Mouse (Mus musculus): Measurements from ENCODE around the gene Srbd1. TPM values are rescaled to one million over a fixed set of nuclear protein-coding genes. Genes with fewer than 3 reads are reported as not detected.

The Srbd1 gene
- polyA plus RNA-seq, 1 experiment: 6.1 TPM

DNA sequence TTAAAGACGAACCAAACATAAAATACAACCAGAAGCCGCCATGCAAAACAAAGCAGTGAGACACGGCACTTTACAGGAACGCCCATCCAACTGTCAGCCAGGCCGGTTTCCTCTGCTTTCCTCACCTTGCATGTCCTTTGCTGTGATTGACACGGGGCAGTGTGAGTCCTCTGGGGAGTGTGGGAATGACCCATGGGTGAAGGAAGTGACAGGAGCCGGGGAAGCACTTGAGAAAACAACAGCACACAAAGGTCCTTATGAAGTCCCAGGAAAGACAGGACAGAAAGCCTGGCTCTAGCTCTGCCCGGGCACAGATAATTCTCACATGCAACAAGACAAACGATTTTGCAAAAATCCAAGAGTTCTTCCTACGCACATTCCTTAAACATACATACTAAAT is 136.6 kb downstream of the Srbd1 start:
- no peaks in the 10 kb centered on the region for H3K27me3 ChIP-seq (ENCODE audit: control insufficient read depth, insufficient read depth, insufficient read length)
- no peak overlapping the region for H3K4me2 ChIP-seq (ENCODE audit: low read depth)
- TF ChIP-seq POLR2AphosphoS2 (IDR thresholded peaks at IDR 0.05; ENCODE audit: insufficient read length, low read depth) (no peak), MYOD1 (IDR thresholded peaks at IDR 0.05; ENCODE audit: control insufficient read depth in 1 of 3, insufficient read length in 2 of 3, low read depth in 2 of 3) (no peak), TCF3 (IDR thresholded peaks at IDR 0.05; ENCODE audit: insufficient read length, low read depth) (no peak), SRF (IDR thresholded peaks at IDR 0.05; ENCODE audit: control insufficient read depth, insufficient read length, low read depth) (no peak), REST (IDR thresholded peaks at IDR 0.05; ENCODE audit: insufficient read depth, insufficient read length) (no peak)
- H3K36me3 ChIP-seq (ENCODE audit: control insufficient read depth, insufficient read depth): no peaks in the 10 kb centered on the region
- no peak overlapping the region for H3ac ChIP-seq (ENCODE audit: control insufficient read depth, insufficient read length)
- no peak overlapping the region for H3K4me3 ChIP-seq
- H3K79me2 ChIP-seq (ENCODE audit: control insufficient read depth, insufficient read depth): no peaks in the 10 kb centered on the region

DNA sequence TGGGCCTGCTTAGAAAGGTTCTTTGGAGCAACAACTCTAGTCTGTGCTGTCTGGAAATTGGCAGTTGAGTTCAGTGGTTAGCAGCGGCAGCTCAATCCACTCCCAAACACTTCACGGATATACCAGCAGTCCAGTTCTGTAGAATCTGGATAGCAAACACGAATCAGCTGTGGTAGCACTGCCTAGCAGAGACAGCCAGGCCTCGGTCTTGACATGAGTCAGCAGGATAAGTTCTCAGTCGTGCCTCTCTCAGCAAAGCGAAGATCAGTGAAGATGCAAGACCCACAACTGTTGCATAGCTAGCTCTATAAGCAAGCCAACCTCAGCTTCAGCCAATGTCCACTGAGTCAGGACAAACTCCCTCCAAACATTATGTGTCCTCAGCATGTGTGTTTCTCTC is 142.9 kb downstream of the Srbd1 start:
- no peak for TF ChIP-seq POLR2A (IDR thresholded peaks at IDR 0.05; ENCODE audit: insufficient read length, low read depth)
- TF ChIP-seq REST (IDR thresholded peaks at IDR 0.05; ENCODE audit: insufficient read depth, insufficient read length): no peak
- TF ChIP-seq USF1 (IDR thresholded peaks at IDR 0.05; ENCODE audit: low read depth): no peak
- TF ChIP-seq POLR2AphosphoS2 (IDR thresholded peaks at IDR 0.05; ENCODE audit: insufficient read length, low read depth): no peak
- no peak for TF ChIP-seq TCF12 (IDR thresholded peaks at IDR 0.05; ENCODE audit: insufficient read depth, poor library complexity, severe bottlenecking)
- no peak for TF ChIP-seq E2F4 (IDR thresholded peaks at IDR 0.05; ENCODE audit: insufficient read depth)
- no peak for TF ChIP-seq TCF3 (IDR thresholded peaks at IDR 0.05; ENCODE audit: insufficient read length, low read depth)
- TF ChIP-seq MAX (IDR thresholded peaks at IDR 0.05; ENCODE audit: low read depth): no peak
- no peak overlapping the region for H3K4me3 ChIP-seq
- no peaks in the 10 kb centered on the region for H3K79me2 ChIP-seq (ENCODE audit: control insufficient read depth, insufficient read depth)
- H3ac ChIP-seq (ENCODE audit: control insufficient read depth, insufficient read length): no peak overlapping the region
- no peaks in the 10 kb centered on the region for H3K27me3 ChIP-seq (ENCODE audit: control insufficient read depth, insufficient read depth, insufficient read length)
- H3K4me2 ChIP-seq (ENCODE audit: low read depth): no peak overlapping the region
- no peaks in the 10 kb centered on the region for H3K36me3 ChIP-seq (ENCODE audit: control insufficient read depth, insufficient read depth)

DNA sequence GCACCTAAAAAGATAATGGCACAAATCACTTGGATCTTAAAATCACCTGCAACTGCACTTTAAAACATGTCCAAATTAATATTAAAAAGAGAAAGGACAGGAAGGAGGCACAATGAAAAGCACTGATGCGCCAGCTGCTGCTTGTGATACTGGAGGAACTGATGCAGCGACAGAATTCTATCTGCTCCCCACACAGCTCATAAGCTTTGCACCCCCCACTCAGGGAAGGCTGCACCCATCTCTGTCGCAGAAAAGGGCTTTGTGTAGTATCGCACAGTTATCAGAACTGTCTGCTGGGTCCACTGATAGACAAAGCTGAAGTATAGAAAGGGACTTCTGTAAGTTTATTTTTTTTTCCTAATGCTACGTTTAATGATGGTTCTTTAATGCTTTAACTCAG is 143.3 kb downstream of the Srbd1 start:
- H3K4me3 ChIP-seq: no peak overlapping the region
- no peaks in the 10 kb centered on the region for H3K36me3 ChIP-seq (ENCODE audit: control insufficient read depth, insufficient read depth)
- H3ac ChIP-seq (ENCODE audit: control insufficient read depth, insufficient read length): no peak overlapping the region
- no peaks in the 10 kb centered on the region for H3K27me3 ChIP-seq (ENCODE audit: control insufficient read depth, insufficient read depth, insufficient read length)
- TF ChIP-seq POLR2AphosphoS2 (IDR thresholded peaks at IDR 0.05; ENCODE audit: insufficient read length, low read depth): no peak
- TF ChIP-seq CEBPB (IDR thresholded peaks at IDR 0.05; ENCODE audit: insufficient read depth, poor library complexity, severe bottlenecking): no peak
- no peak for TF ChIP-seq SRF (IDR thresholded peaks at IDR 0.05; ENCODE audit: control insufficient read depth, insufficient read length, low read depth)
- no peak for TF ChIP-seq MAX (IDR thresholded peaks at IDR 0.05; ENCODE audit: low read depth)
- no peak for TF ChIP-seq MYOG (IDR thresholded peaks at IDR 0.05; ENCODE audit: control insufficient read depth in 1 of 3, insufficient read depth in 1 of 3, insufficient read length in 2 of 3, low read depth in 2 of 3)
- H3K79me2 ChIP-seq (ENCODE audit: control insufficient read depth, insufficient read depth): no peaks in the 10 kb centered on the region
- no peak overlapping the region for H3K4me2 ChIP-seq (ENCODE audit: low read depth)

DNA sequence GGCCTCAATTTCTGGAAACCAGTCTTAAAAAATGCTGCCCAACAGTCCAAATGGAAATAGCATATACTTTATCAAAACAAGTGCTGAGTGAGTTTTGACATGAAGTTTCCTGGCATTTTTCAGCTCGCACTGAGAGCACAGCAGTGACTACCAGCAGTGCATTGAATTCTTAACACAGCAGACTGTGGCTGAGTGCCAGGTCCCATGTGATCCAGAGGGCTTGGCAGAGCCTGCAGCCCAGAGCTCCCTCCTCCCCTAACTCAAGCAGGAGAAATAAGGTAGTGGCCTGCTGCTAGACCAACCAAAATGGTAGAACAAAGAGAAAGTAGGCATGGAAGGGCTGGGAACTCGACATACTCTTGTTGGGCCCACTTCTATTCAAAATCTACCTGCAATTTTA is 149.2 kb downstream of the Srbd1 start:
- Histone ChIP-seq H3K27me3 (ENCODE audit: control insufficient read depth, insufficient read depth, insufficient read length) (no peaks in the 10 kb centered on the region), H3K79me2 (ENCODE audit: control insufficient read depth, insufficient read depth) (no peaks in the 10 kb centered on the region), H3K36me3 (ENCODE audit: control insufficient read depth, insufficient read depth) (no peaks in the 10 kb centered on the region), H3K4me2 (ENCODE audit: low read depth) (no peak overlapping the region), H3K4me3 (no peak overlapping the region), H3ac (ENCODE audit: control insufficient read depth, insufficient read length) (no peak overlapping the region)
- TF ChIP-seq MYOG (IDR thresholded peaks at IDR 0.05; ENCODE audit: control insufficient read depth in 1 of 3, insufficient read depth in 1 of 3, insufficient read length in 2 of 3, low read depth in 2 of 3) (no peak), TCF12 (IDR thresholded peaks at IDR 0.05; ENCODE audit: insufficient read depth, poor library complexity, severe bottlenecking) (no peak), MAX (IDR thresholded peaks at IDR 0.05; ENCODE audit: low read depth) (no peak), USF1 (IDR thresholded peaks at IDR 0.05; ENCODE audit: low read depth) (no peak), TCF3 (IDR thresholded peaks at IDR 0.05; ENCODE audit: insufficient read length, low read depth) (no peak), SRF (IDR thresholded peaks at IDR 0.05; ENCODE audit: control insufficient read depth, insufficient read length, low read depth) (no peak), REST (IDR thresholded peaks at IDR 0.05; ENCODE audit: insufficient read depth, insufficient read length) (no peak), POLR2A (IDR thresholded peaks at IDR 0.05; ENCODE audit: insufficient read length, low read depth) (no peak), POLR2AphosphoS2 (IDR thresholded peaks at IDR 0.05; ENCODE audit: insufficient read length, low read depth) (no peak), MYOD1 (IDR thresholded peaks at IDR 0.05; ENCODE audit: control insufficient read depth in 1 of 3, insufficient read length in 2 of 3, low read depth in 2 of 3) (no peak), E2F4 (IDR thresholded peaks at IDR 0.05; ENCODE audit: insufficient read depth) (no peak), CEBPB (IDR thresholded peaks at IDR 0.05; ENCODE audit: insufficient read depth, poor library complexity, severe bottlenecking) (no peak)

DNA sequence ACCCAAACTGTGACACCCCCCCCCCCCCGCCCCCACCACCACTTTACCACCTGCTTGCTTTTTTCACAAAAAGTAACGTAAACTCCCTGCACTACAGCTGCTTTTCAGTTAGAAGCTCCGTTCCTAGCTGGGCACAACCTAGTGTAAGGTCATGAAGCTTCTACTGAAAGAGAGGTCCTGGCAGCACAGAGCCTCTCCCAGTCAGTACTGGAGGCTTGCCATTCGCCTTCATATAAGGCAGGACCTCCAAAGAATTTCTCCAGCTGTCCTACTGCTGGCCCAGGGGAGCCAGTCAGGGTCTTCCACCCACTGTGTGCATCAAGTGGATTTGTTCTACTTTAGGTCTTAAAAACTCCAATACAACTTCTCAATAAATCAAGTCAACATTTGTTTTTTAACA is 149.9 kb downstream of the Srbd1 start:
- Histone ChIP-seq H3K4me2 (ENCODE audit: low read depth) (no peak overlapping the region), H3K79me2 (ENCODE audit: control insufficient read depth, insufficient read depth) (no peaks in the 10 kb centered on the region), H3K4me3 (no peak overlapping the region), H3K36me3 (ENCODE audit: control insufficient read depth, insufficient read depth) (no peaks in the 10 kb centered on the region), H3K27me3 (ENCODE audit: control insufficient read depth, insufficient read depth, insufficient read length) (no peaks in the 10 kb centered on the region), H3ac (ENCODE audit: control insufficient read depth, insufficient read length) (no peak overlapping the region)
- TF ChIP-seq POLR2A (IDR thresholded peaks at IDR 0.05; ENCODE audit: insufficient read length, low read depth) (no peak), POLR2AphosphoS2 (IDR thresholded peaks at IDR 0.05; ENCODE audit: insufficient read length, low read depth) (no peak), TCF3 (IDR thresholded peaks at IDR 0.05; ENCODE audit: insufficient read length, low read depth) (no peak), TCF12 (IDR thresholded peaks at IDR 0.05; ENCODE audit: insufficient read depth, poor library complexity, severe bottlenecking) (no peak), MYOG (IDR thresholded peaks at IDR 0.05; ENCODE audit: control insufficient read depth in 1 of 3, insufficient read depth in 1 of 3, insufficient read length in 2 of 3, low read depth in 2 of 3) (no peak), MYOD1 (IDR thresholded peaks at IDR 0.05; ENCODE audit: control insufficient read depth in 1 of 3, insufficient read length in 2 of 3, low read depth in 2 of 3) (no peak), SRF (IDR thresholded peaks at IDR 0.05; ENCODE audit: control insufficient read depth, insufficient read length, low read depth) (no peak), REST (IDR thresholded peaks at IDR 0.05; ENCODE audit: insufficient read depth, insufficient read length) (no peak)
